Mouse (Mus musculus) bone marrow macrophage, adult 2 months (primary cell): ENCODE measurements around the gene Trpm3.

Experiments used
- CTCF ChIP-seq: IDR thresholded peaks from 2 replicates; pipeline ENCODE4 v1.5.1; 2012; ENCODE audit warnings: low read depth, mild to moderate bottlenecking, low read length, moderate library complexity
- POLR2A ChIP-seq: IDR thresholded peaks from 2 replicates; pipeline ENCODE4 v1.6.1; 2012; ENCODE audit warnings: mild to moderate bottlenecking, low read depth, low read length, borderline replicate concordance

- TF ChIP-seq CTCF (no peak), POLR2A (no peak)
These were observed 200.1 kb downstream of the Trpm3 start for GRCm38 (mm10) chr19:22338927-22339326.
